Mouse (Mus musculus) hindbrain, embryonic 16.5 days (tissue): ENCODE measurements around the gene Arl1. TPM values are rescaled to one million over a fixed set of nuclear protein-coding genes. Genes with fewer than 3 reads are reported as not detected.

Experiments used
- ATAC-seq: fragments of 200-750 bp; cut with Nextera tagmentation; 2 replicates; pipeline ENCODE4 v1.8.0; 2017; ENCODE audit warnings: moderate TSS enrichment, moderate library complexity
- H3K27ac ChIP-seq: fragments of 300-500 bp; sonication (generic); 2 replicates; pipeline ENCODE4 v1.5.1; 2014; ENCODE audit warnings: low read depth, mild to moderate bottlenecking, control low read depth, low read length, moderate library complexity
- H3K27me3 ChIP-seq: fragments of 300-500 bp; sonication (generic); replicated peaks from 2 replicates; pipeline ENCODE4 v1.6.1; 2014; ENCODE audit warnings: low read length; ENCODE audit not compliant: control insufficient read depth, insufficient read depth
- H3K36me3 ChIP-seq: fragments of 300-500 bp; sonication (generic); 2 replicates; pipeline ENCODE4 v1.6.1; 2014; ENCODE audit warnings: mild to moderate bottlenecking, low read length, moderate library complexity, mixed read lengths; ENCODE audit not compliant: control insufficient read depth, insufficient read depth
- H3K4me1 ChIP-seq: fragments of 300-500 bp; sonication (generic); 2 replicates; pipeline ENCODE4 v1.6.1; 2014; ENCODE audit warnings: low read depth, low read length; ENCODE audit not compliant: control insufficient read depth, insufficient read depth
- H3K4me2 ChIP-seq: fragments of 300-500 bp; sonication (generic); 2 replicates; pipeline ENCODE4 v1.6.1; 2014; ENCODE audit warnings: mild to moderate bottlenecking, low read length, control low read depth, moderate library complexity
- H3K4me3 ChIP-seq: fragments of 300-500 bp; sonication (generic); 2 replicates; pipeline ENCODE4 v1.5.1; 2014; ENCODE audit warnings: mild to moderate bottlenecking, low read length, control low read depth, moderate library complexity
- H3K9ac ChIP-seq: fragments of 300-500 bp; sonication (generic); 2 replicates; pipeline ENCODE4 v1.6.1; 2014; ENCODE audit warnings: low read depth, mild to moderate bottlenecking, control low read depth, low read length, moderate library complexity
- H3K9me3 ChIP-seq: fragments of 300-500 bp; sonication (generic); 2 replicates; pipeline ENCODE4 v1.6.1; 2014; ENCODE audit warnings: mild to moderate bottlenecking, low read length, moderate library complexity; ENCODE audit not compliant: control insufficient read depth
- WGBS: fragments of 180-500 bp; shearing (Covaris S2); extraction: QIAGEN DNeasy Blood & Tissue Kit; methylation state at CpG from one replicate; pipeline ENCODE4 v1.1.7; 2014; 5-methylcytosine and 5-hydroxymethylcytosine counted together
- polyA plus RNA-seq: library from polyadenylated mRNA; unstranded; fragments of >200 nt; fragmentation: Nextera tagmentation; extraction: Ambion mirVana; gene quantifications from 2 replicates; pipeline ENCODE4 v1.2.1, GENCODE M21; 2015

Gene Arl1
- polyA plus RNA-seq: 157 and 166 TPM in 2 replicates

DNA sequence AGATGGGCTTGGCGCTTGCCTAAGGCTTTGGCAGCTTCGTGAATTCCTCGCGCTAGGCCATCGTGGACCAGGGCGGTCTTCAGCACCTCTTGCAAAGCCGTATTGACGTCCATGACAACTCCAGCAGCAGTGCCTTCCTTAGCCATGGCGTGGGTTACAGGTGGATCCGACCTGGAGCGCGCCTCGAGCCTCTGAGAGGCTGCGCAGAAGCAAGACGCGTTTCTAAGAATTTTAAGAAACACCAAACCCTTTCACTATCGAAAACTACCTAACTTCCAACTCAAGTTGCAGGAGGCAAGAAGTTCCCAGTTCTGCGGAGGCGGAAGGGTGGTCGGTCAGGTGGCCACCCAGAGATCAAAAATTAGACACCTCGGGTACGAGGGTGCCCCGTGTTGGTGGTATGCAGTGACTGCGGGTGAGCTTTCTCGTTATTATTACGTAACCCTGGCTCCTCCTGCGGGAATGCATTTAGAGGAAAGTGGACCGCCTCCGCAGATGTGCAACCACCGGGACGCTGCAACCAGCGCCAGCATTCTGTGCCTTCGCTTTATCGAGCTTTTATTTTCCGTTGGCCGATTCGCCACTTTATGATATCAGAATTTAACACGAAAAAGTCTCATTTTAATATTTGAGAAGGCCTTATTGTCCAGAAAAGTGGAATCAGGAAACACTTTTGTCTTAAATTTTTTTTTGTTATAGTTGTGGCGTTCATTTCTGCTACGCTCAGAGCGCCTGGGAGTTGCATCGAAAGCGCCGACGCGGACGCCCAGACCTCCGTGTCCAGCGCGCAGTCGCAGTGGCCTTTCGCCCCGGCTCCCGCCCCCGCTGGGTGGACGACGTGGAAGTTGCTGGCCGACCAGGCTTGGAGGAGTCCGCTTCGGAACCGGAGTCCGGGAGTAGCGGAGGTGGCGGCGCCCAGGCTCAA is at the start of gene Arl1:
Gene Arl1 (plus strand): TSS at position 288 of the 925 bp plus-strand sequence.
- Histone ChIP-seq H3K9ac (peak within 1 kb of the TSS; percentile 97), H3K27me3 (no peaks in the 10 kb centered on the region), H3K4me1 (peaks cover 11% of the 10 kb centered on the region), H3K27ac (peak within 1 kb of the TSS; percentile 60), H3K4me3 (peak within 1 kb of the TSS; percentile 100), H3K9me3 (no peaks in the 10 kb centered on the region), H3K4me2 (peak within 1 kb of the TSS; percentile 94), H3K36me3 (no peaks in the 10 kb centered on the region)
- ATAC-seq: peak; percentile 97
- under 1% methylated on average over 65 of the region's 65 CpGs for WGBS

DNA sequence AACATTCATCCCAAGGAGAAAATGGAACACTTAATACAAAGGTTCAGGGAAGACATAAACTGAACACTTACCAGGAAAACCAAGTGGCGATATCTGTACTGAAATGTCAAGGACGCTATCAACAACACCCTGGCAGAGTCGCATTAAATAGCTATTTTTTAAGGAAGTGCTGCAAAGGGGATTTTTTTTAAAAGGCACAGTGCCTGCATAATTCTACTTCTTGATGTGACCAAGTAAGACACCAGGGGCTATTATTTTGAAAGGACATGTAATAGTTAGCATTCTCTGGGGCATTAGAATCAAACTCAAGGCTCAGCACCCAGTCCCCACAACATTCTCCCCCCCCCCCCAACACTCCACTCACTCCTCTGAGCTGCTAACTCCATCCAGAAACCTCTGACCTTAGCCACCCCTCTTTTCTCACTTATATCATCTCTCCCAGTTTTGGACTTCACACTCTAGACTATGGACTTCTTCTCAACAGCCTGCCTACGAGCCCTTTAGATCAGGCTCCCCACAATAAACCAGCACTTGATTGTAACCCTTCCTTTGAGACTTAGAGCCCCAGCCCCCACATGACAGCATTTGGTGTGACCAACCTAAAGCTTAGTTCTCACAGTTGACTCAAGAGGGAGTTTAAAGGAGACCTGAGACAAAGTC is 47.6 kb upstream of the Arl1 start:
- ATAC-seq: no peak
- Histone ChIP-seq H3K36me3 (no peaks in the 10 kb centered on the region), H3K9ac (no peak overlapping the region), H3K27me3 (no peaks in the 10 kb centered on the region), H3K27ac (no peak overlapping the region), H3K9me3 (no peaks in the 10 kb centered on the region), H3K4me2 (no peak overlapping the region), H3K4me3 (no peak overlapping the region), H3K4me1 (no peaks in the 10 kb centered on the region)
- 86% methylated on average over 4 of the region's 4 CpGs for WGBS

DNA sequence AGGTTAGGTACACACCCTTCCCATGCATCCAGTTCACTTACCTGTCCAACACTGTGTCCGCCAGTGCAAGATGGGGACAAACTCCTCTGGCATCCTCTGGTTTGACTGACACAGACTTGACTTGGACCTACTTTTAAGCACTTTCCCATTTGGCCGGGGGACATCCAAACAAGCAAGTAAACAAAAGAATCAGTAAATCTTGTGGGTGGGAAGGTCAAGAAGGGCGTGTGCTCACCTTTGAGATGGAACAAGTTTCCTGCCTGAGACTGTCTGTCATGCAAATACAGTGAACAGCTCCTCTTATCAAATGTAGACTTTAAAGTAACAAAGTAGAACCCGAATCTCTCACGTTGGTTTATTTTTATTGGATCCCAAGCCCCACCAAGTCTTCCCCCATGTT is 45.7 kb upstream of the Arl1 start, which contains the start of gene Spic:
Gene Spic (minus strand): TSS at position 91 of the 400 bp plus-strand sequence.
- 71% methylated on average over 5 of the region's 5 CpGs for WGBS
- H3K36me3 ChIP-seq: no peaks in the 10 kb centered on the region

DNA sequence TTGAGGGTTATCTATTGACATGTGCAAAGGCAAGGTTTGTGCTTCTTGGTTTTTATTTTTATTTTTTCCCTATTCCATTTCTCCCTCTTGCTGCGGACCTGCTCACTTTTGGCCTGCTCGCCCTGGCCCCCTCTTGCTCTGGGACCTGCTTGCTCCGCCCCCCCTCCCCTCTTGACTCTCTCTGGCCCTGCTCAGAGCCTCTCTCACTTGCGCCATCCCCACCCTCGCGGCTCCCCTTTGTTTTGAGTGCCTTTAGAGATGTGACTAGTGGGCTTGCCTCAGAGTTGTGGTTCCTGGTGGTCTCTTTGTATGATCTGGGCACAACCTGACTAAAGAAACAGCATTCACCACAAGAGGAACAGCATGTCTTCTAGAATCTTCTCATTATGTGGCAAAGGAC is 29.7 kb upstream of the Arl1 start:
- H3K4me1 ChIP-seq: no peaks in the 10 kb centered on the region
- WGBS: 68% methylated on average over 6 of the region's 6 CpGs

More for the DNA sequence above, 45.7 kb upstream of the Arl1 start, which contains the start of gene Spic:
- no peaks in the 10 kb centered on the region for H3K27me3 ChIP-seq
- no peaks in the 10 kb centered on the region for H3K9me3 ChIP-seq
- no peak for ATAC-seq
- no peak within 1 kb of the TSS for H3K4me3 ChIP-seq
- no peak within 1 kb of the TSS for H3K9ac ChIP-seq
- H3K4me1 ChIP-seq: no peaks in the 10 kb centered on the region
- no peak within 1 kb of the TSS for H3K4me2 ChIP-seq
- no peak within 1 kb of the TSS for H3K27ac ChIP-seq

DNA sequence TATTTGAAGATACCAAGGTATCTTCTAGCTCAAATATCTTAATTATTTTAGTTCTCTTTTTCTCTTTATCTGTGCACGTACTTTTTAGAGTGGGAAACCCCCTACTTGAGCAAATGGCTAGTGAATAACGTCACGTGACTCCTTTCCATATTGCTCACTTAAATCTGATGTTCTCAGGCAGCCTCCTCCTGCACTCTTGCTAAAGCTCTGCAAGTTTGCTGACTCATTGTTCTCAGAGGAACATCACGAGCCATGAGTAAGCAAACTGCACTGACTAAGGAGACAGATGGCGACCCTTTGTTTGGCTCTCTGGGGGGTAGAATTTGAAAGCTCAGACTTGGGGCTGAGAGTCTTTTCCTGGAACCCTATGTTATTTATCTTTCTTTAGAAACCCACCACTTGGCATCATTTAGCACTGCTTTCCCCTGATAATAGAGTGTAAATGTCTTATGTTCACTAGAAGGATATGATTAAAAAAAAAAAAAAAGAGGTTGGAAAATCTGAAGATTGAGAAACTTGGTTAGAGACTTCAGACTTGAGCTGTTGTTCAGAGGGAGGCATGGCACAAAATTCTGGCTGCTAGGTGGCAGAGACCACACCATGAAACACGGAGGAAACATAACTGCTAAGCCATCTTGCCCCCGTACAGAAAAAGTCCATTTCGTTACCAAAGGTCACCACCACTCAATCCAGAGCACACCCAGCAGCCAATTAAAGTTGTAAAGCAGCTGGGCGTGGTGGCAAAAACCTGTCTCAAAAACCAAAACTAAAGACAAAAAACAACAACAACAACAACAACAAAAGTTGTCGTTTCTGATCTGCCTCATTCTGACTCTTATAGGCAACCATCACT is 21.8 kb upstream of the Arl1 start:
- Histone ChIP-seq H3K36me3 (no peaks in the 10 kb centered on the region), H3K9me3 (no peaks in the 10 kb centered on the region), H3K4me3 (no peak overlapping the region), H3K4me1 (no peaks in the 10 kb centered on the region), H3K27ac (no peak overlapping the region), H3K9ac (no peak overlapping the region), H3K27me3 (no peaks in the 10 kb centered on the region), H3K4me2 (no peak overlapping the region)
- ATAC-seq: no peak
- 57% methylated on average over 10 of the region's 10 CpGs for WGBS

More for the DNA sequence above, 29.7 kb upstream of the Arl1 start:
- Histone ChIP-seq H3K27ac (no peak overlapping the region), H3K4me3 (no peak overlapping the region), H3K9me3 (no peaks in the 10 kb centered on the region), H3K9ac (no peak overlapping the region), H3K27me3 (no peaks in the 10 kb centered on the region), H3K4me2 (no peak overlapping the region), H3K36me3 (no peaks in the 10 kb centered on the region)
- ATAC-seq: no peak

DNA sequence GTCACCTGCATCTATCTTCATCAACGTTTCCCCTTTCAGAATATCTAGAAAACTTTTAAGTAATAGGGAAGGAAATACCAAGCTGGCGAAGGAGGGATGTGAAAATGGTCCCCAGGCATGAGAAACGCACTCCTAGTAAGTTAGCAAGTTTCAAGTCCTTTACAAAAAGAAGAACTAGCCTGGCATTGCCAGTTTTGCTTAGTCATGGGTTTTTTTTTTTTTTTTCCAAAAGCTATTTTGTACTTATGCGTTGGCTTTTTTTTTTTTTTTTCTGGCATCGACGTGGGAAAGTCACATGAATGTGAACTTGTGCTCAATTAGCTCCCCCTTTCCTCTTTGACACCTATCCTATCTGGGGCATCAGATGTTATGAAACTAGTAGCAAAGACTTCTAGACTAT is 18.3 kb upstream of the Arl1 start:
- no peak overlapping the region for H3K4me3 ChIP-seq
- no peak overlapping the region for H3K9ac ChIP-seq
- no peak overlapping the region for H3K27ac ChIP-seq
- no peaks in the 10 kb centered on the region for H3K36me3 ChIP-seq
- no peaks in the 10 kb centered on the region for H3K4me1 ChIP-seq
- no peak for ATAC-seq
- H3K27me3 ChIP-seq: no peaks in the 10 kb centered on the region
- no peaks in the 10 kb centered on the region for H3K9me3 ChIP-seq
- 87% methylated on average over 6 of the region's 6 CpGs for WGBS
- H3K4me2 ChIP-seq: no peak overlapping the region

DNA sequence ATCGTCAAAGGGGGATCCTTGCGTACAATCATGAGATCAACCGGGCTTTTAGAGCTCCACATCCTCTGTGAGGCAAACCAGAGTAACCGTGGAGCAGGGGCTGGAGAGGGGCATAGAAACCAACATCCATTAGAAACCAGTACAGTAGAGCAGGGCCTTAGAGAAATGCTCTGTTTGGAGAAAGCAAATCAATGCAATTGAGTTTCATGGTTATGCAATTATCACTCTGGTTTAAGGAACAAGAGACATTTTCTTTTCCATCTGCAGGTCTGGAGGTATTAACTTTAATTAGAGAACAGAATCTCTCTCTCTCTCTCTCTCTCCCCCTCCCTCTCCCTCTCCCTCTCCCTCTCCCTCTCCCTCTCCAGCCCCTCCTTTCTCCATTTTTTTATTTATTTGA is 15.9 kb upstream of the Arl1 start:
- no peaks in the 10 kb centered on the region for H3K27me3 ChIP-seq
- no peaks in the 10 kb centered on the region for H3K9me3 ChIP-seq
- H3K36me3 ChIP-seq: no peaks in the 10 kb centered on the region
- no peak overlapping the region for H3K4me2 ChIP-seq
- 90% methylated on average over 4 of the region's 4 CpGs for WGBS
- H3K9ac ChIP-seq: no peak overlapping the region
- H3K4me1 ChIP-seq: no peaks in the 10 kb centered on the region
- no peak overlapping the region for H3K4me3 ChIP-seq
- ATAC-seq: no peak
- no peak overlapping the region for H3K27ac ChIP-seq

DNA sequence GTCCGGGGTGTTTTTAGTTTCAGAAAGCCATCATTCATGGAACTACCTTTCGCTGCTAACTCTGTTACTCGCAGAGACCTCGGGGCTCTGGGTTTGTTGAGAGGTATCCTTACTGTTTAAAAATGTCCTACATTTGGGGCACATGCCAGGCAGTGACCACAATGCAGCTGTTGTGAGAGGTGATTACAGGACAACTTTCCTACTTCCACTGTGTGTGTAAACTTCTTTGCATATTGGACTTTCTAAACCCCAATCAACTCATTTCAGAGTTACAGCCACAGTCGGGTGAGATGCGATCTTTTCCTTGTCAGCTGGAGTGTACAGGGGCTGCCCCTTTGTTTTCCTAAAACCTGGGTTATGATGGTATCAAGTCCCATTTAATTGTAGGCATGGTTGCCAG is 15.0 kb upstream of the Arl1 start:
- no peak overlapping the region for H3K9ac ChIP-seq
- no peaks in the 10 kb centered on the region for H3K36me3 ChIP-seq
- H3K4me3 ChIP-seq: no peak overlapping the region
- 74% methylated on average over 6 of the region's 6 CpGs for WGBS
- no peaks in the 10 kb centered on the region for H3K4me1 ChIP-seq
- no peak for ATAC-seq
- no peaks in the 10 kb centered on the region for H3K9me3 ChIP-seq
- no peak overlapping the region for H3K27ac ChIP-seq
- no peak overlapping the region for H3K4me2 ChIP-seq
- H3K27me3 ChIP-seq: no peaks in the 10 kb centered on the region
